Mouse (Mus musculus): Measurements from ENCODE around the gene Smurf1. TPM values are rescaled to one million over a fixed set of nuclear protein-coding genes. Genes with fewer than 3 reads are reported as not detected.

Gene Smurf1
- polyA plus RNA-seq, 1 experiment from 2014 or later, result 10.0 TPM

GRCm38 (mm10) chr5:144958271-144958670 is 7.4 kb downstream of the Smurf1 start:
- DNase-seq (ENCODE audit: low spot score), result no peak

GRCm38 (mm10) chr5:144954432-144954831 is 11.2 kb downstream of the Smurf1 start:
- no peak for DNase-seq (ENCODE audit: low spot score)

GRCm38 (mm10) chr5:144952592-144952991 is 13.1 kb downstream of the Smurf1 start:
- no peak for DNase-seq (ENCODE audit: low spot score)

- no peak for DNase-seq (ENCODE audit: low spot score)
Measured at GRCm38 (mm10) chr5:144950428-144951051, 15.1 kb downstream of the Smurf1 start.

DNA sequence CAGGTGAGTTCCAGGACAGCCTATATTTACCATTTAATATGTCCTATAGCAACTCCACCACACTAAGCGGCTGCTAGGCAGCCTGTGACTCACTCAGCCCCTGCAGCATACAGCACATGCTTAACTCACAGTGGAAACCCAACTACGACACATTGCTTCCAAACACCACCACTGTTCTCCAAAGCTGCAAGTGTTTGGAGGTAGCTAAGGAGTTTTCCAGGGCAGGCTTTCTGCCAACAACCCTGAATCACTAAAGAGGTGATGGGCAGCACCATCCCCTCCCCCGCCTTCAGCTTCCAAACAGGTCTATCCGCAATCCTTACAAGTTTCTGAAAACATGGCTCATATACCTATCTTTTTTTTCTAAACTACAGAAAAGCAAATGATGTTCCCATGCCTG is 15.8 kb downstream of the Smurf1 start:
- DNase-seq (ENCODE audit: low spot score), result no peak

- no peak for DNase-seq (ENCODE audit: low spot score)
Measured at GRCm38 (mm10) chr5:144948422-144948821, 17.2 kb downstream of the Smurf1 start.

- DNase-seq (ENCODE audit: low spot score), result no peak
Measured at GRCm38 (mm10) chr5:144948002-144948401, 17.6 kb downstream of the Smurf1 start.

GRCm38 (mm10) chr5:144946032-144946431 is 19.6 kb downstream of the Smurf1 start:
- DNase-seq (ENCODE audit: low spot score), result no peak

- no peak for DNase-seq (ENCODE audit: low spot score)
Measured at GRCm38 (mm10) chr5:144944932-144945331, 20.7 kb downstream of the Smurf1 start.

DNA sequence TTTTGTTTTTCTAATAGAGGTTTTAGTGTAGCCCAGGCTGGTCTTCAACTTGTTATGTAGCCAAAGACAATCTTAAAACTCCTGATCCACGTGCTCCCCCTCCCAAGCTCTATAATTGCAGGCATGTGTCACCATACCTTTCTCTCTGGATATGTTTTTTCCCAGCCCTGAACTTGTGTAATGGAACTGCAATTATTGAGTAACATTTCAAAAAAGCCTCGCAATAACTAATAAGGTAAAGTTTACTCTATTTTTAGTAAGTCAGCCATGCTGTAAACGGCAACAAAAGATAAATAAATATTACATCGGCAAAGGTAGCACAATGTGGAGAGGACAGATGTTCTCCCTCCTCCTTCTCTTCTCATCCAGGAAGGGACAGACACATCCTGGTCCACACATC is 21.3 kb downstream of the Smurf1 start:
- no peak for DNase-seq (ENCODE audit: low spot score)

- no peak for DNase-seq (ENCODE audit: low spot score)
Measured at GRCm38 (mm10) chr5:144943346-144943745, 22.3 kb downstream of the Smurf1 start.

DNA sequence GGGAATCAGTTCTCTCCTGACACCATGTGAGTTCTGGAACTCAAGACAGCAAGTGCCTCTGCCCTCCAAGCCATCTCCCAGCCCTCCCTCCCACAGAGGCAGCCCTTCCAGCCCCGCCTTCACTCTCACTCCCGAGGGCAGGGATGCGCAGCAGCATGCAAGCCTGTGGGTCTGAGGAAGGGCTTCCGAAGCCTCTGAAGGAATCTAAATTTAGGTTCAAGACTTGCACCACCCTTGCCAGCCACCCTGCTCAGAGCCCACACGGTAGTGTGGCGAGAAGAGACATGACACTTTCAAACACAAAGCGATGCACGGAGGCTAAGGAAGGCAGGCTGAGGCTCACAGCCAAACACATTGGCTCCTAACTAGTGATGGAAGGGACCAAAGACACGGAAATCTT is 23.2 kb downstream of the Smurf1 start:
- DNase-seq (ENCODE audit: low spot score), result no peak

- DNase-seq (ENCODE audit: low spot score), result no peak
Measured at GRCm38 (mm10) chr5:144940904-144941303, 24.7 kb downstream of the Smurf1 start.

GRCm38 (mm10) chr5:144937304-144937703 is 28.3 kb downstream of the Smurf1 start:
- DNase-seq (ENCODE audit: low spot score), result no peak

- no peak for DNase-seq (ENCODE audit: low spot score)
Measured at GRCm38 (mm10) chr5:144933486-144933885, 32.2 kb downstream of the Smurf1 start.

GRCm38 (mm10) chr5:144931841-144932240 is 33.8 kb downstream of the Smurf1 start:
- no peak for DNase-seq (ENCODE audit: low spot score)

DNA sequence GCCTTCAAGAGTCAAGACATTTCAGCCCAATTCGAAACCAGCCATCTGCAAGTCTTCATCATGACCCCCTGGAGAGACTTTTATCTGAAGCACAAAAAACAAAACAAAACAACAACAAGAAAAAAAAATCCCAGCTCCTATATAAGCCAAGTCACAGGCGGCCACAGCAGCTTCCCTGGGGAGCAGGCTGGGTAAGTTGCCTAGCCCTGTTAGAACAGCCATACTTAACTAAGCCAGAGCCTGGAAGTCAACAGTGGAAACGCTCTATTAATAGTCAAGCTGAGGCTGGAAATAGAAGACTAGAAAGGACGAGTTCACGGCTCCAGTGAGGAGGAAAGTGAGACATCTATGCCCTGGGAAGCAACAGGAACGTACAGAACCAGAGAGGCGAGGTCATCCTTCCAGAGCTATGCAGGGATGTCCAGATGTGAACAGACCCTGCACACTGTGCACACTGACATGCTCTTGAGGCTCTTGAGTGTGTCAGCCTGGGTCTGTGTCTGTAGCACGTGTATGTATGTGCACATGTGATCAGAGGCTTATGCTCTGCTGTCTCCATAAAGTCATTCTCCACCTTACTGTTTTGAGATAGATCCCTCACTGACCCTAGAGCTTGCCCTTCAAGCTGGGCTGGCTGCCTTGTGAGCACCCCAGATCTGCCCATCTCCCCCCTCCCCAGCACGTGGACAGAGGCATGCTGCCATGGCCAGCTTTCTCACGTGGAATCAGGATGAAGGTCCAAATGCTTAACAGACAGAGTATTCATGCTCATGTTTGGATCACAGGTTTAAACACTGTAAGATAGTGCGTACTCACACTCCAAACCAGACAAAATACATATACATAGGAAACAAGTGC is 36.6 kb downstream of the Smurf1 start:
- no peak for DNase-seq (ENCODE audit: low spot score)

DNA sequence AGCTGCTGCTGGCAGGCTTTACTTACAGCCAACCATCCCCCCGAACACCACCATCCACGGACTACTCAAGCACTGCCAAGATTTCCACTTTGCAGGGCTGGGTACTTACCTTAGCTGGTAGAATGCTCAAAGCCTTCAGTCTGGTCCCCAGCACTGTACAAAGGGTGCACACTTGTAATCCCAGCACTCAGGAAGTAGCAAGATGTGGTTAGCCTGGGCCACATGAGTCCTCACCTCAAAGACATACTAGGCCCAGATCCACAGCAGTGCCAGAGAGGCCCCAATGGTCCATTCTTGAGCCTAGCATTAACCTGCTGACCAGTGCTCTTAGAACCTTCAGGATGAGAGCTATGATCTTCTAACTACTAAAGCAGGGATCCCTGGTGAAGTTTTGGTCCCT is 39.4 kb downstream of the Smurf1 start:
- DNase-seq (ENCODE audit: low spot score), result no peak

DNA sequence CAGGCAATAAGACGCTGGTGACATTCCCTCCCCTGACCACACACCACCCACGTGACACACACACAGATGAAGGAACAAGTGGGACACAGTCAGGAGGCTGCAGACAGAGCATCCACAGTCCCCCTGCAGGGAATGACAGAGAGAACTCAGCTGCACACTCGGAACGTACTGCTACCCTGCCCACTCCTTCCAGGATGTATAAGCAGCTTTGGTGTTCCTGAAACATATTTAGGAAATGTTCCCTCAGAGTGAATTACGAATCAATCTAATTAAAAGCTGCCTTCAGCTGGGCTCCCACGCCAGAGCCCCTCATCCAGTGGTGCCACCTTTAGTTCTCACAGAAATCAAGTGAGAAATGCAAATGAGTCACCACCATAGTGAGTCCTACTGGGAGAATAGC is 42.3 kb downstream of the Smurf1 start:
- no peak for DNase-seq (ENCODE audit: low spot score)

- no peak for DNase-seq (ENCODE audit: low spot score)
Measured at GRCm38 (mm10) chr5:144919790-144920189, 45.9 kb downstream of the Smurf1 start.

DNA sequence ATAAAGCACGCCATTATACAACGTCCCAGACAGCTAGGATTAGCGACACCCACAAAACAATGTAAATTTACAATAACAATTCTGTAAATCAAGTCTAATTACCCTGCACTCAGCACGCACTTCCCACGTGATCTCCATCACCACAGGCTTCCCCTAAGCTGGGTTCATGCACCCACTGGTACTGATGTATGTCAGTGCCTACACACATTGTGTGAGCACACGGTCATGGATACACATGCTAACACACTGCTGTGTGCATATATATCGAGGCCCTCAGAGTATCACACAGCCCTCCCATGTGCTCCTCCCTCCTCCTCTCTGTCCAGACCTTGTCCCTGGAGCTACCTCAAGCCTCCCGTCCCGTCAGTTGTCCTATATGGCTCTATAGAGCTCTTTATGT is 46.5 kb downstream of the Smurf1 start:
- no peak for DNase-seq (ENCODE audit: low spot score)

DNA sequence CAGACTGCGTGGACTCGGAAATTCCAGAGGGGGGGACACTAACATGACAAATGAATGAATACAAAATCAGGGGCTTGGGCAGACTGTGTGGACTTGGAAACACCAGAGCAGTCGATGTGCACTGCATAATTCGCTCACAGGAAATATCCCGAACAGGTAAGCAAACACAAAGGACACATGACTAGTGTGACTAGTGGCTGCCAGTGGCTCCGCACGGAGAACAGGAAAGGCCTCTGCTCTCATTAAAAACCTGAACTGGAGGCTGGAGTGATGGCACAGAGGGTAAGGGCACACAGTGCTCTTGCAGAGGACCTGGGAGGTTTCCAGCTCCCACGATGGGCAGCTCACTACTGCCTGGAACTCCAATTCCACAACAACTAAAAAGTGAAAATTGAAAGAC is 47.4 kb downstream of the Smurf1 start:
- no peak for DNase-seq (ENCODE audit: low spot score)

DNA sequence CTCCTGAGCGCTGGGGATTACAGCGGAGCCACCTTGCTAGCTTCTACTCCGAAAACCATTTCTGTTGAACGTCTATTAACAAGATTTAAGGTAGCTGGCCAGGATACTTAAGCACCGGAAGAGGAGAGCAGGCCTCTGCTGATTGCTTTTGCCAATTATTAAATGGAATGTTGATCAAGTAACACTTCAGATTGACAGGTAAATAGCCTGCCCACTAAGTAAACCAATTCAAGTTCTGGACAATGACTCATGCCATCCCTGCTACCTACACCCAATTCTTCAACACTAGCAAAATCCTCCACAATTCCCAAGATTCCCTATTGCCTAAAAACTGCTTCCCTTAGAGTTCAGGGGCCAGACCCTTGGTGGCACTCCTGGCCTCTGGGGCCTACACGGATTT is 48.5 kb downstream of the Smurf1 start:
- DNase-seq (ENCODE audit: low spot score), result no peak
